Mouse (Mus musculus): ENCODE data around the gene Dner. TPM values are rescaled to one million over a fixed set of nuclear protein-coding genes. Genes with fewer than 3 reads are reported as not detected.

The Dner gene
- polyA plus RNA-seq, 1 experiment from 2014 or later, result 143 TPM

- H3K27ac ChIP-seq, result no peak overlapping the region; the same call in 1 of the 2 replicates
- H3K9ac ChIP-seq, result no peak overlapping the region
- peak overlapping the region; percentile 19; the same call in 1 of the 2 replicates for H3K4me2 ChIP-seq (replicated peaks)
- peaks cover 39% of the 10 kb centered on the region for H3K4me1 ChIP-seq
- H3K4me3 ChIP-seq, result no peak overlapping the region
- 29% methylated on average over 3 of the region's 3 CpGs for WGBS
- no peaks in the 10 kb centered on the region for H3K36me3 ChIP-seq
- no peaks in the 10 kb centered on the region for H3K27me3 ChIP-seq (replicated peaks)
- peak; percentile 90 for ATAC-seq (ENCODE audit: low FRiP score, low read depth)
- no peaks in the 10 kb centered on the region for H3K9me3 ChIP-seq
Measured at GRCm38 (mm10) chr1:84621308-84621707, 74.7 kb downstream of the Dner start.

- Histone ChIP-seq H3K36me3 (no peaks in the 10 kb centered on the region), H3K4me3 (no peak overlapping the region), H3K27me3 (replicated peaks) (no peaks in the 10 kb centered on the region), H3K9ac (no peak overlapping the region), H3K9me3 (no peaks in the 10 kb centered on the region), H3K27ac (no peak overlapping the region), H3K4me2 (replicated peaks) (peak overlapping the region; percentile 41), H3K4me1 (peaks cover 44% of the 10 kb centered on the region)
- WGBS, result 29% methylated on average over 16 of the region's 16 CpGs
- ATAC-seq (ENCODE audit: low FRiP score, low read depth), result no peak
Measured at GRCm38 (mm10) chr1:84619131-84619760, 76.8 kb downstream of the Dner start.

- ATAC-seq (ENCODE audit: low FRiP score, low read depth), result no peak
- H3K4me1 ChIP-seq, result peaks cover 41% of the 10 kb centered on the region
- no peak overlapping the region for H3K27ac ChIP-seq
- 78% methylated on average over 1 of the region's 1 CpGs for WGBS
- H3K9me3 ChIP-seq, result no peaks in the 10 kb centered on the region
- H3K4me3 ChIP-seq, result no peak overlapping the region
- H3K4me2 ChIP-seq (replicated peaks), result no peak overlapping the region
- no peak overlapping the region for H3K9ac ChIP-seq
- H3K36me3 ChIP-seq, result no peaks in the 10 kb centered on the region
- no peaks in the 10 kb centered on the region for H3K27me3 ChIP-seq (replicated peaks)
Measured at GRCm38 (mm10) chr1:84618094-84618493, 77.9 kb downstream of the Dner start.

- H3K27ac ChIP-seq, result no peak overlapping the region
- no peaks in the 10 kb centered on the region for H3K27me3 ChIP-seq (replicated peaks)
- H3K36me3 ChIP-seq, result no peaks in the 10 kb centered on the region
- H3K4me3 ChIP-seq, result no peak overlapping the region
- no peak for ATAC-seq (ENCODE audit: low FRiP score, low read depth)
- no peaks in the 10 kb centered on the region for H3K9me3 ChIP-seq
- H3K4me2 ChIP-seq (replicated peaks), result no peak overlapping the region
- H3K4me1 ChIP-seq, result peaks cover 23% of the 10 kb centered on the region
- no peak overlapping the region for H3K9ac ChIP-seq
Measured at GRCm38 (mm10) chr1:84616133-84616532, 79.9 kb downstream of the Dner start.

- Histone ChIP-seq H3K9me3 (no peaks in the 10 kb centered on the region), H3K36me3 (no peaks in the 10 kb centered on the region), H3K4me2 (replicated peaks) (no peak overlapping the region), H3K27ac (no peak overlapping the region), H3K4me1 (peaks cover 17% of the 10 kb centered on the region), H3K9ac (no peak overlapping the region), H3K4me3 (no peak overlapping the region), H3K27me3 (replicated peaks) (no peaks in the 10 kb centered on the region)
- ATAC-seq (ENCODE audit: low FRiP score, low read depth), result no peak
- 89% methylated on average over 7 of the region's 7 CpGs for WGBS
Measured at GRCm38 (mm10) chr1:84614596-84614995, 81.4 kb downstream of the Dner start.

- H3K9me3 ChIP-seq, result no peaks in the 10 kb centered on the region
- no peak overlapping the region for H3K27ac ChIP-seq
- no peak overlapping the region for H3K4me3 ChIP-seq
- 35% methylated on average over 8 of the region's 8 CpGs for WGBS
- H3K4me1 ChIP-seq, result peaks cover 12% of the 10 kb centered on the region; the same call in 1 of the 2 replicates
- no peak overlapping the region for H3K9ac ChIP-seq
- 0 out of 2 replicates have a peak, but pooled peaks have one; percentile 46 for ATAC-seq (ENCODE audit: low FRiP score, low read depth)
- H3K36me3 ChIP-seq, result no peaks in the 10 kb centered on the region
- no peak overlapping the region for H3K4me2 ChIP-seq (replicated peaks)
- H3K27me3 ChIP-seq (replicated peaks), result no peaks in the 10 kb centered on the region
Measured at GRCm38 (mm10) chr1:84613119-84613518, 82.9 kb downstream of the Dner start.

DNA sequence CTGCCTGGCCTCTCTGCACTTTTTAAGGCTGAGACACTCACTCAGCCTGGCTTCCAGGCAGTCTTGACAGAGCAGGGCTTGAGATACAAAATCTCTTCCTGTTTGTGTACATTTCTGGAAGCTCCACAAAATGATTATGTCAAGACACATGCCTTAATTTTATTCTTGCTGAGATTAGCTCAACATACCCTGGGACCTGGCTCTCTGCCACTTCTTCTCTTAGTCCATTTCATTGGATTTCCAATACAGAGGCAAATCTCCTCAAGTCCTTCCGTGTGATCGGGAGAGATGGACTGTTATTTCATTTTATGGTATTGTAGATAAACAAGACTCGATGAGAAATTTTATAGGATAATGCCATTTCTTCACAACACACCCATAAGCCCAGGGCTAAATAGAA lies 84.7 kb downstream of the Dner start:
- peaks cover 8% of the 10 kb centered on the region; the same call in 1 of the 2 replicates for H3K4me1 ChIP-seq
- no peak overlapping the region for H3K4me2 ChIP-seq (replicated peaks)
- H3K9me3 ChIP-seq, result no peaks in the 10 kb centered on the region
- H3K4me3 ChIP-seq, result no peak overlapping the region
- no peak for ATAC-seq (ENCODE audit: low FRiP score, low read depth)
- no peak overlapping the region for H3K27ac ChIP-seq
- WGBS, result 91% methylated on average over 3 of the region's 3 CpGs
- H3K27me3 ChIP-seq (replicated peaks), result no peaks in the 10 kb centered on the region
- no peak overlapping the region for H3K9ac ChIP-seq
- no peaks in the 10 kb centered on the region for H3K36me3 ChIP-seq

DNA sequence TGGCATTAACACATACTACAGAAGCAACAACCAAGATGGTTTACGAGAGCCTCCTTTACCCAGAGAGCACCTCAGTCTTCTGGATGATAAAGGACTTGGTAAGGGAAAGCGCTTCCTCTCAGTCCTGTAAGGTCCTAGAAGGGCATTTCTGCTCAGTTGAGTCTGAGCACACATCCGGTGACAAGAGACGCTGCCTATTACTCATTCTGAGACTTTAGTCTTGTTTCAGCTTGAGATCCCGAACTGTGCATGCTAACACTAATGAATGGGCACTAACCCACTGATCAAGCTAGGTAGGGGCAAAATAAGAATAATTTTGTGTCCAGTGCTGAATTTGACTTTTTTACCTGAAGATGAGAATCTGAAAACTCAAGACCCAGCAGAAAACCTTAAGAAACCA lies 97.0 kb downstream of the Dner start:
- no peak overlapping the region for H3K9ac ChIP-seq

DNA sequence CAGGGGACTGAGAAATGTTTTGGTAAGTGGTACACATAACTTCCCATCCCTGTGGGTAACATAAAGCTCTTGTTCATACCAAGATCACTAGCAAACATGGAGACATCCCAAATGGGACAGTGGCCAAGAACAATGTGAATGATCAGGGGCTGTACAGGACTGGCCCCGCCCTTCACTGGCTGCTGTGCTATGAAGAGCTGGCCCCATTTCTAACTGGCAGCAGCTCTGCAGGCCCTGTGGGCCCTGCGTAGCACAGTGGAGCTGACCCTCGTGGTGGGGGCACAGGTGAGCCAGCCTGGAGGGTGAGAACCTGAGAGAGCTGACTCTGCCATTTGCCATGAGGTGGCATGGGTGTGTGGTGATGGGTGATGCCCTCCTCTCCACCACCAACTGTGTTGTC lies 100.0 kb downstream of the Dner start:
- no peak overlapping the region for H3K4me3 ChIP-seq
- 81% methylated on average over 3 of the region's 3 CpGs for WGBS
- no peaks in the 10 kb centered on the region for H3K27me3 ChIP-seq (replicated peaks)
- H3K9ac ChIP-seq, result no peak overlapping the region
- H3K36me3 ChIP-seq, result no peaks in the 10 kb centered on the region
- no peaks in the 10 kb centered on the region for H3K4me1 ChIP-seq
- H3K27ac ChIP-seq, result no peak overlapping the region
- no peak overlapping the region for H3K4me2 ChIP-seq (replicated peaks)
- no peak for ATAC-seq (ENCODE audit: low FRiP score, low read depth)
- H3K9me3 ChIP-seq, result no peaks in the 10 kb centered on the region

More for the DNA sequence above, 97.0 kb downstream of the Dner start:
- Histone ChIP-seq H3K27ac (no peak overlapping the region), H3K4me2 (replicated peaks) (no peak overlapping the region), H3K4me3 (no peak overlapping the region), H3K4me1 (no peaks in the 10 kb centered on the region), H3K36me3 (no peaks in the 10 kb centered on the region), H3K9me3 (no peaks in the 10 kb centered on the region; the same call in 1 of the 2 replicates), H3K27me3 (replicated peaks) (no peaks in the 10 kb centered on the region)
- 92% methylated on average over 5 of the region's 5 CpGs for WGBS
- ATAC-seq (ENCODE audit: low FRiP score, low read depth), result no peak

DNA sequence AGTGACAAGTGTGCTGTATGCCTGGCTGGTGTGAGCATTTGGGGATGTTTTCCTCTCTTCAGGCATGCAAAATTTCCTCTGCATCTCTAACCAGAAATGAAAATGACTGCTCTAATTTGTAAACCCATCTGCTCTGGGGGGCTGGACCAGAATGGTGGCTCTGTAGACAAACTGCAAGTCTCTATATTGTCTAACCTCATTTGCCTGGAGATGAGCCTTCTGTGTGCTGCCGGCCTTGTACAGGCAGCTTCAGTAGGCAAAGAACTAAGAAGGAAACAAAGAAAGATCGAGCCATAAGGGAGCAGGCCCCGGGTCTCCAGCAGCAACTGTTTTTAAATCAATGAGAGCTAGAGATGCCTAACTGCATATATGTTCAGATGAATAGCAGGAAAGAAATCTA lies 103.6 kb downstream of the Dner start:
- H3K27ac ChIP-seq, result no peak overlapping the region
- no peaks in the 10 kb centered on the region for H3K36me3 ChIP-seq
- no peak overlapping the region for H3K9ac ChIP-seq
- H3K4me3 ChIP-seq, result no peak overlapping the region
- 77% methylated on average over 3 of the region's 3 CpGs for WGBS
- no peaks in the 10 kb centered on the region for H3K9me3 ChIP-seq
- no peak for ATAC-seq (ENCODE audit: low FRiP score, low read depth)
- no peaks in the 10 kb centered on the region for H3K27me3 ChIP-seq (replicated peaks)
- no peak overlapping the region for H3K4me2 ChIP-seq (replicated peaks)
- H3K4me1 ChIP-seq, result peaks cover 14% of the 10 kb centered on the region

- Histone ChIP-seq H3K27ac (no peak overlapping the region), H3K9me3 (no peaks in the 10 kb centered on the region), H3K9ac (no peak overlapping the region), H3K36me3 (no peaks in the 10 kb centered on the region), H3K27me3 (replicated peaks) (no peaks in the 10 kb centered on the region), H3K4me1 (peaks cover 26% of the 10 kb centered on the region), H3K4me2 (replicated peaks) (no peak overlapping the region), H3K4me3 (no peak overlapping the region)
- no peak for ATAC-seq (ENCODE audit: low FRiP score, low read depth)
- WGBS, result 84% methylated on average over 9 of the region's 9 CpGs
Measured at GRCm38 (mm10) chr1:84590534-84590933, 105.5 kb downstream of the Dner start.

DNA sequence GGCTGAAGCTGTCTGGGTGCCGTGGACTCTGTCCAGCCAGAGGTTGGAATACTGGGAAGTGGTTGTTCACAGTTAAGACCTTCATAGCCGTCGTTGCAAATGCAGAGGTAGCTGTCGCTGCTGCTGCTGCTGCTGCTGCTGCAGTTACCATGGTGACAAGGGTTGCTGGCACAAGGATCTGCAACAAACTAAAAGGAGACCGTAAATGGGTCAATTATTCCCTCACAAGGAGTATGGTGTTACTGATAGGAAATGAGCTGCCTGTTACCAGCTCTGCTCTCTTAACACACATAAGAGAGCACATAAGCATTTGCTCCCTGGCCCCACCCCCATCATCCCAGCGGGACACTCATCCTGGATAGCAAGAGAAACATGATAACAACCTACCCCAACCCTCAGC lies 110.6 kb downstream of the Dner start:
- no peak overlapping the region for H3K4me3 ChIP-seq
- ATAC-seq (ENCODE audit: low FRiP score, low read depth), result peak; percentile 49
- no peaks in the 10 kb centered on the region for H3K27me3 ChIP-seq (replicated peaks)
- H3K4me2 ChIP-seq (replicated peaks), result no peak overlapping the region
- H3K9ac ChIP-seq, result no peak overlapping the region
- peaks cover 31% of the 10 kb centered on the region for H3K4me1 ChIP-seq
- no peaks in the 10 kb centered on the region for H3K9me3 ChIP-seq
- no peak overlapping the region for H3K27ac ChIP-seq
- no peaks in the 10 kb centered on the region; the same call in 1 of the 2 replicates for H3K36me3 ChIP-seq
- 5% methylated on average over 6 of the region's 6 CpGs for WGBS

DNA sequence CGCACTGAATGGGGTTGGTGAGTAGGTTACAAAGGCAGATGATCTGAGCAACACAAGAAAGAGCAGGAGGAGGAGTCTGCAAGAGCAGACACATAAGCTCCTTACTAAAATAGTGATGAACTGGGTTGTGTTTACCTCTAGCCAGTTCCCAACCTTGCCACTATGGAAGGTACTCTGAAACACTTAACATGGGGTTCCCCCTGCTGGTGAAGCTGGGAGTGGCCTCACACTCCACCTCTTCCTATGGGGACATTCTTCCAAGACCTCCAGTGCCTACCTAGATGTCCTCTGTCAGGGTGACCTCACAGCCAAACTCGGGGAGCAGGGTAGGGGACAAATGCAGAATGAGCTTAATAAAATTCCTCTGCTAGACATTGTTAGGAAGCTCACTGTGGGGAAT lies 114.2 kb downstream of the Dner start:
- Histone ChIP-seq H3K27ac (no peak overlapping the region), H3K4me2 (replicated peaks) (no peak overlapping the region), H3K9me3 (no peaks in the 10 kb centered on the region), H3K36me3 (no peaks in the 10 kb centered on the region; the same call in 1 of the 2 replicates), H3K27me3 (replicated peaks) (no peaks in the 10 kb centered on the region), H3K4me3 (no peak overlapping the region), H3K9ac (no peak overlapping the region), H3K4me1 (peaks cover 16% of the 10 kb centered on the region)
- 63% methylated on average over 2 of the region's 2 CpGs for whole genome bisulfite sequencing
- ATAC-seq (ENCODE audit: low FRiP score, low read depth), result no peak; the same call in 1 of the 2 replicates
